Mouse (Mus musculus): Measurements from ENCODE around the gene Rsrc1.

DNA sequence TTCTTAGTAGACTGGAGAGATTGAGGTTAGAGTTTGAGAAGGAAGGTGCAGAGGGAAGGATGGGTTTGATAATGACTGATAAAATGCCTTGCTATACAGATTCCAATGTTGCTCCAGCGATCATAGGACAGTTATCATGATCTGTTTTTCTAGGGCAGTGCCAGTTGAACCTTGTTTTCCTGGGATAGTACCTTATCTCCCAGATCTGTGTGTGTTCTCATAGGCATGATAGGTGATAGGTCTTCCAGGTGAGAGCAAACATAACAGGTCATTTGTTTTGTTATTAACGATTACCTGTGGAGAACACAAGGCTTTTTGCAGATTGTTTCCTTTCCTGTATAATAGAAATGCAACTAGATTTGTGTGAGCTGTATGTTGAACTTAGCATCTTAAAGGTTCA is 94.3 kb downstream of the Rsrc1 start:
- TF ChIP-seq EP300 (IDR thresholded peaks at IDR 0.05; ENCODE audit: low read depth) = no peak
- no peak for TF ChIP-seq CTCF (IDR thresholded peaks at IDR 0.05; ENCODE audit: low read depth)

Measured in liver, embryonic 14.5 days (tissue).